Comparison of ENCODE assay signal across 8 mouse cellular contexts in the genomic region with DNA sequence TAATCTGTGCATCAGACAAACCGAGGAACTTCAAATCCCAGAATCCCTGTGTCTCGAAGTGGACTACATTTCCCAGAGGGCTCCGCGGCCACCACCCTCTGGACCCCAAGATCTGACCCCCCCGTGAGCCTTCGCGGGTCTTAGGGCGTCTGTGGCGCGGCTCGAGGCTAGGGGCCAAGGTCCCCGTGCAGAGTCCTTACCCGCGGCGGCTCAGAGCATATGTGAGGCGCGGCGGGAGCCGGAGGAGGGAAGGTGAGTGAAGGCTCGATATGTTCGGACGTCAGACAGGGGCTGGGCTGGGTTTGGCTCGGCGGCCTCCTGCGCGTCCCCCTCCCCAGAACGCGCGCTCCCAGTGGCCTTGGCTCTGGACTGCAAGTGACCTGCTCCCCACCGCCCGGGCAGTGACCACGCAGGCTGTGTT. TPM values are rescaled to one million over a fixed set of nuclear protein-coding genes. Genes with fewer than 3 reads are reported as not detected.
DNase-seq lines count a peak whose midpoint lies in the region; ATAC-seq and TF ChIP-seq lines count a peak whose summit lies in the region.

A gene (plus strand): TSS at position 107 of the 421 bp plus-strand sequence.

- no peaks in the 10 kb centered on the region for H3K4me1 ChIP-seq in hindbrain, embryonic 11.5 days (replicated peaks; ENCODE audit: control insufficient read depth, insufficient read depth, low read length)
- H3K4me1 ChIP-seq in lung, embryonic 14.5 days (ENCODE audit: insufficient read depth) = no peaks in the 10 kb centered on the region

- peak; percentile 94 for ATAC-seq in hindbrain, embryonic 11.5 days (ENCODE audit: low FRiP score)
- ATAC-seq in lung, embryonic 14.5 days (ENCODE audit: insufficient read depth) = peak; percentile 94
- ATAC-seq in activated CD4-positive, CD25-positive, alpha-beta regulatory T cell, adult 4 months = no peak

- H3K27me3 ChIP-seq in hindbrain, embryonic 11.5 days (ENCODE audit: control insufficient read depth, insufficient read depth, low read length) = no peaks in the 10 kb centered on the region
- no peaks in the 10 kb centered on the region for H3K27me3 ChIP-seq in lung, embryonic 14.5 days (ENCODE audit: insufficient read depth, low read length)

- WGBS in hindbrain, embryonic 11.5 days = under 1% methylated on average over 32 of the region's 32 CpGs
- WGBS in lung, embryonic 14.5 days = under 1% methylated on average over 32 of the region's 32 CpGs

- H3K4me3 ChIP-seq in hindbrain, embryonic 11.5 days (ENCODE audit: low read depth, low read length) = peak within 1 kb of the TSS; percentile 83
- peak within 1 kb of the TSS; percentile 61 for H3K4me3 ChIP-seq in lung, embryonic 14.5 days (ENCODE audit: low read depth, low read length)

- peak; percentile 54 for DNase-seq in adipocyte (ENCODE audit: low spot score)
- DNase-seq in cerebellum, postnatal 10 days = peak; percentile 89 to 92
- peak; percentile 31 to 60 for DNase-seq in frontal cortex, postnatal 14 days (ENCODE audit: low spot score in 2 of 2)
- DNase-seq in hindbrain, embryonic 11.5 days (ENCODE audit: low spot score) = peak; percentile 89
- peak; percentile 70 for DNase-seq in layer of hippocampus, adult 9-11 months
- DNase-seq in lung, embryonic 14.5 days = peak; percentile 90
- peak; percentile 88 for DNase-seq in retina, embryonic 14.5 days (ENCODE audit: low spot score)

- TF ChIP-seq CTCF in lung, embryonic 14.5 days (IDR thresholded peaks at IDR 0.05; ENCODE audit: low read depth) = peak; percentile 51

- peak within 1 kb of the TSS; percentile 84 for H3K4me2 ChIP-seq in hindbrain, embryonic 11.5 days (replicated peaks; ENCODE audit: low read depth, low read length)
- H3K4me2 ChIP-seq in lung, embryonic 14.5 days = peak within 1 kb of the TSS; percentile 83

- peak within 1 kb of the TSS; percentile 85 for H3K9ac ChIP-seq in hindbrain, embryonic 11.5 days (ENCODE audit: low read depth, low read length)
- peak within 1 kb of the TSS; percentile 73 for H3K9ac ChIP-seq in lung, embryonic 14.5 days

- H3K36me3 ChIP-seq in hindbrain, embryonic 11.5 days (ENCODE audit: control insufficient read depth, insufficient read depth, low read length) = no peaks in the 10 kb centered on the region
- peaks cover 11% of the 10 kb centered on the region; the same call in 1 of the 2 replicates for H3K36me3 ChIP-seq in lung, embryonic 14.5 days (ENCODE audit: insufficient read depth)

- H3K9me3 ChIP-seq in hindbrain, embryonic 11.5 days (ENCODE audit: control insufficient read depth, low read length) = no peaks in the 10 kb centered on the region
- H3K9me3 ChIP-seq in lung, embryonic 14.5 days (ENCODE audit: low read depth, low read length) = no peaks in the 10 kb centered on the region

- peak within 1 kb of the TSS; percentile 61; the same call in 1 of the 2 replicates for H3K27ac ChIP-seq in hindbrain, embryonic 11.5 days (ENCODE audit: low read depth, low read length)
- 0 out of 2 replicates have a peak within 1 kb of the TSS, but pooled peaks have one; percentile 5 for H3K27ac ChIP-seq in lung, embryonic 14.5 days (ENCODE audit: low read depth)

RNA-seq across cellular contexts. Expression of the gene that starts here (rescaled TPM):
- polyA plus RNA-seq in hindbrain, embryonic 11.5 days (2014; fragmentation: Nextera tagmentation; extraction: Ambion mirVana) = 9.1 and 10.5 TPM in 2 replicates
- 7.8 and 8.4 TPM in 2 replicates for polyA plus RNA-seq in lung, embryonic 14.5 days (2014; fragmentation: Nextera tagmentation; extraction: Ambion mirVana)
- not detected for polyA plus RNA-seq in activated CD4-positive, CD25-positive, alpha-beta regulatory T cell, adult 4 months (2017; shearing (Covaris generic))
